Mouse (Mus musculus): Measurements from ENCODE around the gene U2af1.

The U2af1 gene

DNA sequence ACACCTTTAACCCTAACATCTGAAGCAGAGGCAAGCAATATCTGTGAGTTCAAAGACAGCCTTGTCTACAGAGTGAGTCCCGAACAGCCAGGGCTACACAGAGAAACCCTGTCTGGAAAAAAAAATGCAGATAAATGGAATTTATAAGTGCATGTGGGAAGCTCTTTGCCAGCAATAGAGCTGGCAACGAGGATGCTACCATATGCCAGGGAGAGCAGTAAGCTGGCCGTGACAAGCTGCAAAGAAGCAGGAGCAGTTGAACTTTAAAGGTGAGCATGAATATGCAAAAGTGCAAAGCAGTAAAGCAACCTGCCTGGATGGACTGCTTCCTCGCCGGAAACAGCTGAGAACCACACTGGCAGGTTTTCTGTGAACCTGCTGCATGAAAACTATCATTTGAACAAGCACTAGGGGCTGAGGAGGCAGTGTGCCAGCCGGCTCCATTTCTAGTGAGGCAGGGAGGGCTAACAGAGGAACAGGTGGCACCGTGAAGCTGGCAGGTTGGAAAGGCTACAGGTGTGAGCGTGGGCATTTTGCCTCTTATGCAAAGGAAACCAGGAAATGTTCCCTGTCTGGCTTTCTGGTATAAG is 2.1 kb upstream of the U2af1 start:
- DNase-seq (ENCODE audit: low spot score in 2 of 2): no peak

DNA sequence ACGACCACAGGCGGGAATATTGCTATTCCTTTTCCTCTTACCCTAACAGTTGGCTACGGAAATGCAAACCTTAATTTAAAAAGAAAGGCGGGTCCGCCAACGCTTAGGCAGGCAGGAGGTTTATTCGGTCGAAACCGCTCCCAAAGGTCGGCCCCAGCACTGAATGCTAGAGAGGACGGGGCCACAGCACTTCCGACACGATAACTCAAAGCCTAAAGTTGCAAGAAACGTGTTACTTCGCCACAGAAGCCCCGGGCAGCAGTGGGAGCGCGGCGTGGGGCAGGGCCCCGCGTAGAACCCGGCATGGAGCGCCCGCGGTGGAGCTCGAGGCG is 590 bp downstream of the U2af1 start:
- no peak for DNase-seq (ENCODE audit: low spot score in 2 of 2)

DNA sequence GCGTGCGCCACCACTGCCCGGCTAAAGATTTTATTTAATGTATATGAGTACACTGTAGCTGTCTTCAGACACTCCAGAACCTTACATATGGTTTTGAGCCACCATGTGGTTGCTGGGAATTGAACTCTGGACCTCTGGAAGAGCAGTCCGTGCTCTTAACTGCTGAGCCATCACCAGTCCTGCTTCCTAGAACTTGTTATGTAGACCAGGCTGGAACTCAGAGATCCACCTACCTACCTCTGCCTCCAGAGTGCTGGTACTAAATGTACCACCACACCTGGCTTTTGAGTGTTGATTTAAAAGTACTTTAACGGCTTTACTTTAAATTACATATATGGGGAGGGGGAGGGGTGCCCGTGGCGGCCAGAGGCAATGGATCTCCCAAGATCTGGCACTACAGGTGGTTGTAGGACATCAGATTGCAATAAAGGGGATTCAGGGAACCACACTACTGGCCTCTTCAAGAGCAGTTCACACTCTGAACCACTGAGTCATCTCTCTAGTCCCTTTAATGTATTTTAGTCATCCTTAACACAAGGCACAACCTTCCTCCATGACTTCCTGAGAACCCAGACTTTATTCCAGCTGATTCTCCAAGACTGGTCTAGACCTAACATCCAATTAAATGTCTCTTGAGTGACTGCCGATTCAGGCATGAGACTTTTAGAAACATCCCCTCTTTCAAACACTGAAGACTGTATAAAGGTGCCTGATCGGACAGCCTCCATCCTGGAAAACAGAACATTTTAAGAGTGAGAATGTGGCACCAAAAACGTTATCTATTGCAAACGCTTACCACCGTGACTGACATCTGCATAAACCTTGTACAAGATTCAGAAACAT is 1.3 kb downstream of the U2af1 start:
- DNase-seq (ENCODE audit: low spot score in 2 of 2): no peak

DNA sequence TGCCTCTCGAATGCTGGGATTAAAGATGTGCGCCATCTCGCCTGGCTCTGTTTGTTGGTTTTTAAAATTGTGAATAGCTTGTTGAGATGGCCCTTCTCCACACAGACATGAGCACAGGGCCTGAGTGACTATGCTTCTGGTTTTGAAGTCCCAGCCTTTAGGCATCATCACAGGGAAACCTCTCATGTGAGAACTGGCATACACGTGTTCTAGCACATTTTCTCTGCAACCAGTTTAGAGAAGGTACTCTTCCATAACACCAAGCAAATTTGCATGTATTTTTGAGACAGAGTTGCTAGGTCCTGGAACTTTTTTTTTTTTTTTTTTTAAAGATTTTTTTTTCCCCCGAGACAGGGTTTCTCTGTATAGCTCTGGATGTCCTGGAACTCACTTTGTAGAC is 2.0 kb downstream of the U2af1 start:
- no peak for DNase-seq (ENCODE audit: low spot score in 2 of 2)

DNA sequence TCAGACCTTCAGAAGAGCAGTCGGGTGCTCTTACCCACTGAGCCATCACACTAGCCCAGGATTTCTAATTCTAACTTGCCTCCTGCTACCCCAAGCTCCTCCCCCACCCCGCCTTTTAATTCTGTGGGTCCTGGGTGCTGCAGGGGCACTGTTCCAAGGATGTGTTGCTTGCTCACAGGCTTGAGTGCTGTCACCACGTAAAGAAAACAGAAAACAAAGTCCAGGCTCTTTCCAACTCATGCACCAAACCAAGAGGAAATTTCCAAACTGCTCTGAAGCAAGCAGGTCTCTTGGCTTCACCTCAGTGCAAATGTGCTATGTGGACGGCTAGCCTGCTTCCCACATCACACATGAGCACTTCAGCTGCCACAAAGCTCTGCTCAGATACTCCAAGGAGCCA is 3.3 kb downstream of the U2af1 start:
- DNase-seq (ENCODE audit: low spot score in 2 of 2): no peak

DNA sequence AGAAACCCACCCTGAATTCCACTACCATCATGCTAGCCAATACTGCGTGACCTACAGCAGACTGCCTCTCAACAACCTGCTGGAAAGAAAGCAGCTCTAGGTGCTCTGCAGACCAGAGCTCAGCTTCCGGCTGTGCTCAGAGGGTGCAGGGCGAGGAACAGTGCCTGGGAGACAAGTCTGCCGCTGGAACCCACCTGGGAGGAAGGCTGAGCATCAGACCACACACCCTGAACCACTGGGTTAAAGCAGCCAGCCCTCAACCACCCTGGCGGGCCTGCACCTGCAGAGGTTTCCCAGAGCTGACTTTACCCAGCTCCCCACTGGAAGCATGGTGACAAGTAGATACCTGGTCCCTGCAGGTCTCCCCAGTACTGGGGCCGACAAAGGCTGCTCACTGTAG is 5.4 kb downstream of the U2af1 start:
- DNase-seq (ENCODE audit: low spot score in 2 of 2): no peak

DNA sequence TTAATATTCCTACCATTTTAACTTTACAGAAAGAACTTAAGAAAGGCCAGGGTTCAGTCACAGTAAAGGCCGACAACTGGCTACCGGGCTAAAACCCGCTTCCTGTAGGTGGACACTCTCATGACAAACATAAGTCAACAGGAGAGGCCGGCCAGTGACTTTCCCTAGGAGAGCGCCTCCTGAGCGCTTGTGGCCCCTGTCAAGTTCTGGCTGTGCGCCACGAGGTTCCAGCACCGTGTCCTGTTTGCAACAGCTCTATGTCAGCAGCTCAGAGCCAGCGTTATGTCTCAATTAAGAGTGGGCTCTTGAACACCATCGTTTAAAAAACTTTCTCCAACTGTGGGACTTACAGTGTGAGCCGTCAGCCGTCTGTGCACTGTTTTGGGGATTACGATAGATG is 6.5 kb downstream of the U2af1 start:
- DNase-seq (ENCODE audit: low spot score in 2 of 2): no peak

DNA sequence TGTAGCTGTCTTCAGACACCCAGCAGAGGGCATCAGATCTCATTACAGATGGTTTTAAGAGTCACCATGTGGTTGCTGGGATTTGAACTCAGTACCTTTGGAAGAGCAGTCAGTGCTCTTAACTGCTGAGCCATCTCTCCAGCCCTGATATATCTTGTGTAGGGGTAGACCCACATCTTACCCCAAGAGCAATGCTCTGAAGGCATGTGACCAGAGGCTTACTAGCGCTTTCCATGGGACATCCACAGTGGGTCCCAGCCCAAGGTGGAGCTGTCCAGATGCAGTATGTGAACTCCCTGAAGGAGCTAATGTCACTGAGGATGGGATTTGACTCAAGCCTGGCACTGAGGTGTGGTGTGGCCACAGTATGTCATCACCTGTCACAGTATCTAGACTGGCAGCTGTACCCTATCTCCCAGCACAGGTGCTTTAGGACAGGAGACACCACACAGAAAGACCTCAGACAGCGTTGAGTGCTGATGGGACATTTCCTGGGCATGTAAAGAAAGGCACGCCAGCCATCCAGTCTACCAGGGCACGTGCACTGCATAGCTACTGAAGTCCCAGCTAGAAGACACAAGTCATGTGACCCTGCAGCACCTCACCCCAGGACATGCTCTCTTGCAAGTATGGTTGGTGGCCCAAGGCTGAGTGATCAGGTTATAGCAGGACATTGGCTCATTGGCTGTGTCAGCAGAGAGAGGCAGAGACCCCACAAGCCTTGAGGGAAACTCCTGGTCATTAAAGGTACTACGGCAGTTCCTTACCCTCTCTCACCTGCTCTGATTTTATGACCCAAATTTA is 12.3 kb downstream of the U2af1 start:
- DNase-seq (ENCODE audit: low spot score in 2 of 2): no peak

DNA sequence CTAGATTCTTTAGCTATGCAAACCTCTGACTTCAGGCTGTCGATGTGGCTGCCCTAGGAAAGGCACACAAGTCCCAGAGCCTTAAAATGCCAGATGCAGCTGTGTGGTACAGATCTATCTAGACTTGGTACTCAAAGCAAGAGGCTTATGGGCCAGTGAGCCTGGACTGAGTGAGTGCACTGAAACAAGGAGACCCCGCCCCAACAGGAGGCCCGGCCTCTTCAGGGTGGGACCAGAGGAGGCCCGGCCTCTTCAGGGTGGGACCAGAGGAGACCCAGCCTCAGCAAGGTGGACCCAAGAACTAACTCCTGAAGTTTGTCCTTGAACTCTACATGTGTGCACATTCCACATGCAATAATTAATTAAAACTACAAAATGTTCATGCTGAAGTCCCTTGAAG is 15.8 kb downstream of the U2af1 start:
- DNase-seq (ENCODE audit: low spot score in 2 of 2): no peak

DNA sequence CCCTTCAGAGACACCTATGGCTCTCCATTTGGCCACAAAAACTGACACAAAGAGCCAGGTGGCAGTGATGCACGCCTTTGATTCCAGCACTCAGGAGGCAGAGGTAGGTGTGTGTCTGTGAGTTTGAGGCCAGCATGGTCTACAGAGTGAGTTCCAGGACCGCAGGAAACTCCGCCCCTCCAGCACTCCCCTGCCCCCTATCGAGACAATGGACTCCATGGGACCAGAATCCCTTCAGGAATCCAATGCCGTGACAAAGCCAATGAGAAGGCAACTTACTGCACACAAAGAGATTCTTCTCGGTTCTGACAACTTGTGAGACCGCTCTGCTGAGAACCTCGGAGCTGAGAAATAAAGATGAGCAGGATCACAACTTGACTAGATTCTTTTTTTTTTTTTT is 16.4 kb downstream of the U2af1 start:
- DNase-seq (ENCODE audit: low spot score in 2 of 2): no peak

DNA sequence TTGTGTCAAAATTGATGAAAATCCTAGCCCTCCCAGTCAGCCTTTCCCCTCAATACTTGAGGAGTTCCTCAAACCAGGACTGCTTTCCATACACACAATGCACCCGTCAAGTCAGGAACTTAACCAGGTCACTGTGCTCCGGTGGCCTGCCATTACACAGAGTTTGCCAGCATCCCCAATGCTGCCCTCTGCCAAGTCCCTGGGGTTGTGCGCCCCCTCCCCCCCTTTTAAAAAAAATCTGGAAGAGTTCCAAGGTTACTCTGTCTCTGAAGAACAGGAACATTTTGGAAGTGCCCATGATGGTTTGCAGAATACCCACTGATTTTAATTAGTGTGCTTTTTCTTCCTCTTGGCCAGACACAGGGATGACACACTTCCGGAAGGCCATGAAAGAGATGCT is 19.0 kb downstream of the U2af1 start:
- DNase-seq (ENCODE audit: low spot score in 2 of 2): no peak

DNA sequence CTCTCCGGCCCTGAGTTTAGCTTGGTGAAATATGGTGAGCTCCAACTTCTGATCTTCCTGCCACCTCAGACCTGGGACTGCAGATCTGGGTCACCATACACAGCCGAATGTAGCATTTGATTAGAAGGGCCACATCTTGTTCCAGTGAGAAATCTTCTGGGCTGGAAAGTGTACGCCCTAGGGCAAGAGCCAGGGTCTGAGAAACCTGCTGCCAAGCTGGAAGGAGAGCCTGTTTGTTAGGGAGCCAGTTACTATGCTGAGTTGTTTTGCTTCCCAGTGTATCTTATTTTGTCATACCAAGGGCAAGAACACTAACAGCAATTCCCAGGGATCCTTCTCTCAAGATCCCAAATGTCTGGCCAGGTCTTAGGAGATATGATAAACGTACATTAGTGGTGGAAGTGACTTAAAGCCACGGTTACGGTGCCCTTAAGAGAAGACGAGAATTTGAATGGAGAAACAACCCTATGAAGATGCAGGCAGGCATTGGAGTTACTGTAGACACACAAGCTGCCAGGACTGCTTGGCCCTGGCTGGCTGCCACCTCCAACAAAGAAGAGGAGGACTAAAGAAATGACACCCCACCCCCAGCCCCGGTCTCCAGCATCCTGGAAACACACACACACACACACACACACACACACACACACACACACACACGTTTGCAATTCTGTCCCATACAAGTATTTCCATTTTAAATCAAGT is 20.7 kb downstream of the U2af1 start:
- DNase-seq (ENCODE audit: low spot score in 2 of 2): no peak

DNA sequence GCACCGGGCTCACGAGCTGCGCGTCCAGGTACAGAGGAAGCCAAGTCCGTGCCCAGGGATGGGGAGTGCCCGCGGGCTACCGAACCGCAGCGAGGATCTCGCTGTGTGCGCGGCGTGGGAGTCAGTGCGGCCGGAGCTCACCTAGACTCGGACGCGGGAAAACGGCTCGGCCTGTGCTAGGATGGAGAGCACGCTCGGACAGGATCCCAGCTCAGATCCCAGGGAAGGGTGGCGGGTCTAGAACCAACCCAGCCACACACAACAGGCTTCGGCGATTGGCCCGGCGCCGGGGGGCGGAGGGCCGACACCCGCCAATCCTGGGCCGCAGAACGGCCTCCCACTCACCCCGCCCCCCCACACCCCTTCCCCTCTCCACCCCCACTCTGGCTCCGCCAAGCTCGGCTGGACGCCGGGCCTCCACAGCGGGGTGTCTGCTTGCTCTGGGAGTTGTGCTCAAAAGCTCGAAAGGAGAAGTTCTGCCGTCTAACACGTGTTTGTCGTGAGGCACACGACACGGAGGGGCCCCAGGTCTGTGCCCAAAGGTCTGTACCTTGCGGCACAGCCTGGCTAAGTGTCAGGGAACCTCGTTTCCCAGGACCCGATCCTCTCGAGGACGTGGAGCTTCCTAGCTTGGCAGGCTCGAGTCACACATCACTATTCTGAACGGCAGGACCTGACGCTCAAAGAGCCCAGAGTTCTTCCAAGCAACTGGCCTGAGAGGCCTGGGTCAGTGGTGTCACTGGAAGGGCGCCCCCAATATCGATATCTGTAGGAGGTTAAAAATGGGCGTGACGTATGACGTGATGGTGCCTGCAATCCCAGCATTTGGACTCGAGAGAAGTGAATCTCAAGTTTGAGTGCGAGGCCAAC is 21.5 kb downstream of the U2af1 start, which contains the start of gene Cbs:
Gene Cbs (minus strand): TSS at position 297 of the 870 bp plus-strand sequence.
- peak in 1 of 2 experiments; percentile 51 for DNase-seq (ENCODE audit: low spot score in 2 of 2)

DNA sequence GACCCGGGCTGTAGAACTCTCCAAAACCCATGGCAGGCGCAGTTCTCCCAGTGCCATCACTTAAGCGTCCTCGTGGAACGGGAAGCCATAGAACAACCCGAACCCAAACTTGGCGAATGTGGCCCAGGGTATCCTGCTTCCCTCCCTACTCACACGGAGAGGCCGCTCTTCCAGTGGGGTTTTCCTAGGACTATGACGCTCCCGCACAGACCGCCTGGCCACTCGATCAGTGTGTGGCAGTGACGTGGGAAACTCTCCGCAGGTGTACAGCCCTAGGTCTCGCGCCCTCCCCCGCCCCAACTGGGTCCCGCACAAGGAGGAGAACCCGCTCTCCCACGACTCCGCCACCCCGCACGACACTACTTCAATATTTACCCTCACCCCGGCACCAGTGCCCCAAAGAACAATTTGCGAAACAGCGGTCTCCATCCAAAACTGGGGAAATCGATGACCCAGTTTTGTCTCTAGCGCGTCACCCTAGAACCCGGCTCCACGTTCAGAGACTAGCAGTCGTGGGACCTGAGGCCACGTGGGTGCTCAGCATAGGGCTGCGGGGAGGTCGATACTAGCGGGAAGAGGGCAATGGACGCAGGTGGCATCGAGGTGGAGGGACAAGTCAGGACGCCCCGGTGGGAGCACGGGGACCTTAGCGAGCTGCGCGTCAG is 22.3 kb downstream of the U2af1 start:
- DNase-seq (ENCODE audit: low spot score in 2 of 2): no peak

DNA sequence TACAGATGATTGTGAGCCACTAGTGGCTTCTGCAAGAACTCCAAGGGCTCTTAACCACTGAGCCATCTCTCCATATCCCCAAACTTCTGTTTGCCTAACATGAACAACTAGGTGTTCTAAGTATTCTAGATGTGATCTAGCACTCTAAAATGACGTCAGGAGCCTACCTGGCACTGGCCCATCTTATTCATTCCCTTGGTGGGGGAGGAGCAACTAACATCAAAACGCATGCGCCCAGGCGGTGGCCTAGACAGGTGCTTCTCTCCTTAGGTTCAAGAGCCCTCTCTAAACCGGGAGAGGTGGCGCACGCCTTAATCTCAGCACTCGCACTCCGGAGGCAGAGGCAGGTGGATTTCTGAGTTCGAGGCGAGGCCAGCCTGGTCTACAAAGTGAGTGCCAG is 22.9 kb downstream of the U2af1 start:
- DNase-seq (ENCODE audit: low spot score in 2 of 2): no peak

DNA sequence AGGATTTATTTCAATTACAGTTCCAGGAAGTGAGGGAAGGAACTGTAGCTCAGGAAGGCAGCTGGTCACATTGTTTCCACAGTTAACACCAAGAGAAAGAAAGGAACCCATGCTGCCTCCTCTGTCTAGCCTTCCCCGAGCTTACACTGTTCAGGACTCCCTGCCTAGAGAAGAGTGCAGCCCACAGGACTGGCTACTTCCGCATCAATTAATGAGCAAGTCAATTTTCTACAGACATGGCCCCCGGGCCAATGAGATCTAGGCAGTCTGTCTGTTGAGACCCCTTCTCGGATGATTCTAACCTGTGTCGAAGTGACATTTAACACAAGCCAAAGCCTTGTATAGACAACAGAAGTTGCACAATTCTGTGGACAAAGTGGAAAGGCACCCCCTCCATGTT is 23.8 kb downstream of the U2af1 start:
- no peak for DNase-seq (ENCODE audit: low spot score in 2 of 2)

DNA sequence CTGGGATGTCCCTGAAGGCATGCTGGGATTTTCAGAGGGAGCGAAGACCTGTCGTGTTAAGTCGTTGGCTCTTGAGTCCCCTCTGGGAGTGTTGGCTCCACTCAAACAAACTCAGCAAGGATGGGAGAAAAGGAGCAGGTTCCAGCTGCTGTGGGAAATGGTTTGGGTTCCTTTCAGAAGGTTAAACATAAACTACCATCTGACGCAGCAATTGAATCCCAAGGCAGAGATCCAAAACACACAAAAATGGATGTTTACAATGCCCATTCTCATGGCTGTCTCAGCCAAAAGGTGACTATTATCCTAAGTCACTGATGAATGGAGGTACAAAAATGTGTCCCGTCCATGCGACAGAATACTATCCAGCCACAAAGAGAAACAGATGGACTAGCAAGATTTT is 25.7 kb downstream of the U2af1 start:
- DNase-seq (ENCODE audit: low spot score in 2 of 2): no peak

DNA sequence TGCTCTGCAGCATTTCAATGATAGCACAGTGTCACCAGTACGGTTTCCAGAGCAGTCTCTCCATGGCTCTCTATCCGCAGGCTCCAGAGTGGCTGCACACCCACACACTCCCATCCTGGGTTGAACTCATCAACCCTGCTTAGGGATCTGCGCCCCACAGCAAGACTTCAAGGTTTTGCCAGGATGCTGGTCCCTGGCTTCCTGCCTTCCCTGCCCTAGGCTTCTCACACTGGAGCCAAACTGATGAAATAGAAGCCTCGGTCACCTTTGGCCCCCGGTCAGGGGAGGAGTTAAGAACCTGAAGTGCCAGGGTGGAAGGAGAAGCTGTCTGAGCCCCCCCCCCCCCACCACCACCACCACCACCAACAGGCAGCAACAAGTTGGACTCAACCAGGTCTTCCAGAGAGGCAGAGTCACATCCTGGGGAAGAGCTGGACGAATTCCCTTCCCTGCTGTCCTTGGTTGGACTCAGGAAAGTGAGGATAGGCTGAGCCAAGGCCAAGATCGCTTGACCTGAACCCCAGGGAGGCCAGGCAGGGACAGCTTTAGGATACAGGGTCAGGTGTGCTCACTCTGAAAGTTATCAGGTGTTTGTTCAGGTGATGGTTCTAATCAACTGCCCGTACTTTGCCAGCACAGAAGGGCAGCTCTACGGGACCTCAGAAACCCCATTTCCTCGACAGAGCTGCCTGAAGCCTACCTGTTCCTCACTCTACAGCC is 27.5 kb downstream of the U2af1 start:
- no peak for DNase-seq (ENCODE audit: low spot score in 2 of 2)

DNA sequence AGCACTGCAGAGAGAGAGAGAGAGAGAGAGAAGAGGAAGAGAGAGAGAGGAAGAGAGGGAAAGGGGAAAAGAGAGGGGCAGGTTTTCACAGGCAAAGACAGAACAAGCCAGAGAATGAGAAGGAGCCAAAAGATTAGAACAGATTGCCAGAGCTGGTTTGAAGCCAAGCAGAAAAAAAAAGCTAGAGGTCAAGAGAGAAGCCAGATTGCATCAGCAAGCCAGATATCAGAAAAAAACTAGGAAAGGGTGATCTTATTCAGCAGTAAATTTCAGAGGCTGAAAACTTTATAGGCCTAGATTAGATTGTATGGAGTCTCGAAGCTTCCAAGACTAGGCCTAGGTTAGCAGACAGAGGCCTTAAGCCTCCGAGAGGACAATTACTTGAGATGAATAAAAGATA is 30.7 kb downstream of the U2af1 start:
- no peak for DNase-seq (ENCODE audit: low spot score in 2 of 2)

DNA sequence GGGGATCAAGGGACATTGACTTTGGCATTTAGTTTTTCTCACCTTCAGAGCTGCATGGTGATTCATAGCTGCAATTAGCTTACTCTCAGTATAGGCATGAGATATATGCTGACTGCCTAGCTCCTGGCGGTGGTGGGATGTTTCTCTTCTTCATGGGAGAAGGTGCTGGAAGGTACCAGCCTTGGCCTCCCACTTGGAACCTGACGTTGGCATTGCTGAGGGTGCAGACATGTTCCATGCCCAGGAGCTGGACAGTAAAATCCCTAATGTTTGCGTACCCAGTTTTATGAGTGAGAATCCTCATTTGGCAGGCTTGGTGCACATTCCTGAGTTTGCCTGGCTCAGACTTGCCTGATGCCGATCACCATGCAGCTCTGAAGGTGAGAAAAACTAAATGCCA is 35.6 kb downstream of the U2af1 start:
- DNase-seq (ENCODE audit: low spot score in 2 of 2): no peak

Data from natural killer cell, adult 2 months (primary cell).